Mouse (Mus musculus) G1E-ER4 (cell line): ENCODE data around the gene Gm21863. TPM values are rescaled to one million over a fixed set of nuclear protein-coding genes. Genes with fewer than 3 reads are reported as not detected.
"Not testable (repeated sequence)": the region's sequence is repeated elsewhere in the genome, so short reads cannot be mapped to it uniquely, and the experiment has no call there.

Experiments used
- GATA1 ChIP-seq: IDR thresholded peaks from one replicate; pipeline ENCODE4 v1.8.0; 2012; ENCODE audit warnings: low read length, inconsistent platforms
- polyA plus RNA-seq: library from polyadenylated mRNA; stranded (reverse); fragments of >175 nt; gene quantifications from 2 replicates; pipeline ENCODE4 v1.2.3, GENCODE M21; 2012

Gm21863 gene
- polyA plus RNA-seq = not detected in 2 replicates

DNA sequence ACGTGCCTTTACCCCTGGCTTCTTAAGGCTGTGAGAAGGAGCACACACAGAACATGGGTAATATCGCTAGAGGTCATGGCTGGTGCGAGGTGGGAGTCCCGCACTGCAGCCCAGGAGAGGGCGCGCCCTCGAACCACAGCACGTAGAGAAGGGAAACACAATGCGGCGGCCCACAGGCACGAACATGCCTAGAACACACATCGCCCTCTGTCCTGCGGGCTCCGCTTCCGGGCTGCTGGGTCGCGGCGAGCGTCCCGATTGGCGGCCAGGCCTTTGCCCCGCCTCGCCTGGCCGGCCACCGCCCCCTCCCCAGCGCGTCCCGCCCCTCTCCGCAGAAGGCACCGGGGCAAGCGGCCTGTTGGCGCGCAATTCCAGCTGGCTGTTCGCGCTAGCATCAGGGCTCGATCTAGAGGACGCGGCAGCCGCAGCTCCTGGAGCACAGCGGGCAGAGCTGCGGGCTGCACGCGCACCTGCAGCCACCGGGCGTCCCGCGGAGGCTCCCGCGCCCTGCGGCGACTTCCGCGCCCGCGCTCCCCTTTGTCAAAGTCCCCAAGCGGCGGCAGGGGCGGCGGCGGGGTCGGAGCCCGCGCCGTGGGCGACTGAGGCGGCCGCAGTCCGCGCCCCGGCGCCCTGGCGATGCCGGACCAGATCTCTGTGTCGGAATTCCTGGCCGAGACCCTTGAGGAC is at the start of gene Gm21863:
Gene Gm21863 (plus strand): TSS at position 637 of the 687 bp plus-strand sequence.
- TF ChIP-seq GATA1 = not testable (repeated sequence)
